Mouse (Mus musculus): Measurements from ENCODE around the gene Sgip1. TPM values are rescaled to one million over a fixed set of nuclear protein-coding genes. Genes with fewer than 3 reads are reported as not detected.

Sgip1 gene
- polyA plus RNA-seq, 1 experiment from 2014 or later = 0.44 TPM

DNA sequence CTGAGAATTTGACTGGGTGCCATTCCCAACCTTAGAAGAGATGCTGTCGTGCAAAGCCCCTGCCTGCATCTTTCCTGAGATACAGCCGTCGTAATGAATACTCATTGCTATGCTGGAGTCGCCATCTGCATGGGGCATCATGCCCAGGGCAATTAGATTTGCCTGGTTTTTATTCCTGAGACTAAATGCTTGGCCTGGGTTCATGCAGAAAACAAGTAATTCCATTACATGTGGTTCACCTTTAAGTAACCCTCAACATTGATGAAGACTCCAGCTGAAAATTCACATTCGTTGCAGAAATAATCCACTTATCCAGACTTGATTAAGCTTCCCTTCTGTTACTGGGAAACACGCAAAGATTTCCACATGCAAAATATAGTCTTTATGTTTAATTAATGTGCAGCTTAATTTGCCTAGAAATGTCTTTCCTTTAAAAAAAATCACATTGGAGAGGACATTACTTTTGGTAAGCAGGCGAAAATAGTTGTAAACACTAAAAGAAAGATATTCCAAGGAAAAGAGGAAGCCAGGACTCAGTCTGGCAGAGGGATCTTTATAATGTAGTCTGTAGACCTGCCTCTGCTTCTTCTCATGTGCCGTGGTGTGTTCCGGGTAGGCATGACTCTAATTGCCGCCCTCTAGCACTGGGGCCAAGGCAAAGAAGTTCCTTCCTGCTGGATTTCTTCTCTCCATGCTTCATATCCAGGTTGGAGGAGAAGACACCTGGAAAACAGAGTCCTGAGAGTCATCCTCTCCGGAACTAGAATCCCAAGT, 100.0 kb downstream of the Sgip1 start:
- DNase-seq (ENCODE audit: low read depth, low spot score) (no peak), ATAC-seq (no peak)
- no peak for TF ChIP-seq CTCF (IDR thresholded peaks at IDR 0.05)
- H3K27me3 ChIP-seq = no peaks in the 10 kb centered on the region
- in situ Hi-C loops (cut with MboI; ENCODE audit: low pct_unique_long_range_greater_than_20kb) = no loop called here
- POLR2A ChIA-PET = no interaction called here
- CTCF ChIA-PET = no interaction called here

GRCm38 (mm10) chr4:102850498-102850897, 109.4 kb downstream of the Sgip1 start:
- no peaks in the 10 kb centered on the region for H3K27me3 ChIP-seq
- POLR2A ChIA-PET = no interaction called here
- in situ Hi-C loops (cut with MboI; ENCODE audit: low pct_unique_long_range_greater_than_20kb) = no loop called here
- CTCF ChIA-PET = no interaction called here
- DNase-seq (ENCODE audit: low read depth, low spot score) (no peak), ATAC-seq (no peak)
- TF ChIP-seq CTCF (IDR thresholded peaks at IDR 0.05) = no peak

DNA sequence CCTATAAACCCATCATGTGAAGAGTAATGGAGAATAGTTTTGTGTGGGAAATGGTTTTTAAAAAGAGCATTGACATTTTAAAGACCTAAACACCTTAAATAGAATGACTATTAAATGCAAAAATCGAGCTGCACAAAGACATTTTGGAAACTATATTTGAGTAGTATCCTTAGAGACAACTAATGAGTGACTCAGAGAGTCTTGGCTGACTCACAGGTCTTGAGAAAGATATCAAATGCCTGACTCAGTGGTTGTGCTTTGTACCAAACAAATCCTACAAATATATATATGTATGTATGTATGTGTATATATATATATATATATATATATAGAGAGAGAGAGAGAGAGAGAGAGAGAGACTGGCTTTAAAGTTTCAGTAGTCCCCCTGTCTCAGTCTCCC, 110.1 kb downstream of the Sgip1 start:
- no peaks in the 10 kb centered on the region for H3K27me3 ChIP-seq
- CTCF ChIA-PET = interaction anchor here (1.6 kb wide), 1 partner anchor 12 kb away, joined by 4 read pairs; no protein-coding TSS in a partner anchor
- no peak for DNase-seq (ENCODE audit: low read depth, low spot score)
- POLR2A ChIA-PET = no interaction called here
- ATAC-seq = no peak
- no peak for TF ChIP-seq CTCF (IDR thresholded peaks at IDR 0.05)
- in situ Hi-C loops (cut with MboI; ENCODE audit: low pct_unique_long_range_greater_than_20kb) = no loop called here

- TF ChIP-seq CTCF (IDR thresholded peaks at IDR 0.05) = no peak
- POLR2A ChIA-PET = no interaction called here
These were observed 111.2 kb downstream of the Sgip1 start for GRCm38 (mm10) chr4:102852290-102852689.

DNA sequence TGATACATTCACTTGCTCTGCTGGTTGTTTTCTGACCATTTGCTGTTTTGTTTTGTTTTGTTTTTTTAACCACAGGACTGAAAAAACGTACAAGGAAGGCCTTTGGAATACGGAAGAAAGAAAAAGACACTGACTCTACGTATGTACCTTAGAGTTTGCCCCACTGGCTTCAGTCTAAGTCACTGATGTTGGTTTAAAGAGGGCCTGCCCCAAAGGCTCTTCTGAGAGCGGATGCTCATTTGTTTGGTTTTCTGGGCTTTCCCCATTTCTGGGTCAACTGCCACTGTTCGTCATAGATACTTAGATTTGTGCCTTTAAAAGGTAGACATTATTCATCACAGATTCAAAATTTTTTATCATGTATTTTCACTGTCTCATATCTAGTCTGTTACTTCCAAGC, 111.7 kb downstream of the Sgip1 start:
- ATAC-seq = no peak
- in situ Hi-C loops (cut with MboI; ENCODE audit: low pct_unique_long_range_greater_than_20kb) = no loop called here
- ChIA-PET CTCF (no interaction called here), POLR2A (no interaction called here)
- H3K27me3 ChIP-seq = peaks cover 3% of the 10 kb centered on the region
- DNase-seq (ENCODE audit: low read depth, low spot score) = no peak
- no peak for TF ChIP-seq CTCF (IDR thresholded peaks at IDR 0.05)

More at GRCm38 (mm10) chr4:102852290-102852689, 111.2 kb downstream of the Sgip1 start:
- CTCF ChIA-PET = interaction anchor here (1.6 kb wide), 1 partner anchor 11 kb away, joined by 4 read pairs; no protein-coding TSS in a partner anchor
- in situ Hi-C loops (cut with MboI; ENCODE audit: low pct_unique_long_range_greater_than_20kb) = no loop called here
- ATAC-seq (no peak), DNase-seq (ENCODE audit: low read depth, low spot score) (no peak)
- H3K27me3 ChIP-seq = peaks cover 1% of the 10 kb centered on the region

DNA sequence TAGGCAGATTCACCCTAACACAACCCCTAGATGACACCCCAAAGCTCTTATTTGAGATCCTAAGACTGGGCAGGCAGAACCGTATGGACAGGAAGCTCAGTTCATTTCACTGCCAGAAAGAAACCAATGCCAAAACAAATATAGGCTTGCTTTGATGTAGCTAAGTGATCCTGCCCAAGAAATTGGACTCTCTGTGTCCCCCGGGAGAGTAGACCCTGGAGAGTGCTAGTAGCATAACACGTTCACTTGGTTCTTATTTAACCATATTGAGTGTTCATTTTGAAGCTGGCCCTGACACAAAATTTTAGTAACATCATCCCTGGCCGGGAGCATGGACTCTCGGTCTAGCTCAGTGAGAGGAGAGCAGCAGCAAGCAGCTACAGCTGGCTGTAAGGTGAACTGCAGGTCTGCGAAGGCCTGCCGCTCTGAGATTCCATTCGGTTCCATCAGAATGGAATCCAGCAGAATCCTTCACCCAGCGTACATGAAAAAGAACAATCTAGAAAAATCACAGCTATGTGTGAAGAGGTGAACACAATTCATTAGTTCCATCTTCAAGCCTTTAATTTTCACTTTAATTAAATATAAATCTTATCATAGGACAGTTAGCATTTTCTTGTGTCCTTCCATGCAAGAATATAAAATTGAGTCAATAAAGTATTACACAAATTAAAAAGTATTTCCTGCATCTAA, 112.4 kb downstream of the Sgip1 start:
- H3K27me3 ChIP-seq = peaks cover 3% of the 10 kb centered on the region

GRCm38 (mm10) chr4:102854928-102855892, 114.1 kb downstream of the Sgip1 start:
- POLR2A ChIA-PET = no interaction called here
- H3K27me3 ChIP-seq = peaks cover 3% of the 10 kb centered on the region
- no peak for TF ChIP-seq CTCF (IDR thresholded peaks at IDR 0.05)
- CTCF ChIA-PET = no interaction called here
- ATAC-seq = no peak
- DNase-seq (ENCODE audit: low read depth, low spot score) = no peak
- in situ Hi-C loops (cut with MboI; ENCODE audit: low pct_unique_long_range_greater_than_20kb) = no loop called here

More for the DNA sequence above, 112.4 kb downstream of the Sgip1 start:
- in situ Hi-C loops (cut with MboI; ENCODE audit: low pct_unique_long_range_greater_than_20kb) = no loop called here
- ATAC-seq (no peak), DNase-seq (ENCODE audit: low read depth, low spot score) (no peak)
- ChIA-PET CTCF (interaction anchor here (1.1 kb wide), 1 partner anchor 9 kb away, joined by 4 read pairs; no protein-coding TSS in a partner anchor), POLR2A (no interaction called here)
- TF ChIP-seq CTCF (IDR thresholded peaks at IDR 0.05) = no peak

GRCm38 (mm10) chr4:102856086-102856485, 115.0 kb downstream of the Sgip1 start:
- CTCF ChIA-PET = no interaction called here
- DNase-seq (ENCODE audit: low read depth, low spot score) = no peak
- TF ChIP-seq CTCF (IDR thresholded peaks at IDR 0.05) = no peak
- in situ Hi-C loops (cut with MboI; ENCODE audit: low pct_unique_long_range_greater_than_20kb) = no loop called here
- POLR2A ChIA-PET = interaction anchor here (0.7 kb wide), 1 partner anchor 370 kb away, joined by 3 read pairs; no protein-coding TSS in a partner anchor
- no peak for ATAC-seq
- H3K27me3 ChIP-seq = peaks cover 3% of the 10 kb centered on the region

DNA sequence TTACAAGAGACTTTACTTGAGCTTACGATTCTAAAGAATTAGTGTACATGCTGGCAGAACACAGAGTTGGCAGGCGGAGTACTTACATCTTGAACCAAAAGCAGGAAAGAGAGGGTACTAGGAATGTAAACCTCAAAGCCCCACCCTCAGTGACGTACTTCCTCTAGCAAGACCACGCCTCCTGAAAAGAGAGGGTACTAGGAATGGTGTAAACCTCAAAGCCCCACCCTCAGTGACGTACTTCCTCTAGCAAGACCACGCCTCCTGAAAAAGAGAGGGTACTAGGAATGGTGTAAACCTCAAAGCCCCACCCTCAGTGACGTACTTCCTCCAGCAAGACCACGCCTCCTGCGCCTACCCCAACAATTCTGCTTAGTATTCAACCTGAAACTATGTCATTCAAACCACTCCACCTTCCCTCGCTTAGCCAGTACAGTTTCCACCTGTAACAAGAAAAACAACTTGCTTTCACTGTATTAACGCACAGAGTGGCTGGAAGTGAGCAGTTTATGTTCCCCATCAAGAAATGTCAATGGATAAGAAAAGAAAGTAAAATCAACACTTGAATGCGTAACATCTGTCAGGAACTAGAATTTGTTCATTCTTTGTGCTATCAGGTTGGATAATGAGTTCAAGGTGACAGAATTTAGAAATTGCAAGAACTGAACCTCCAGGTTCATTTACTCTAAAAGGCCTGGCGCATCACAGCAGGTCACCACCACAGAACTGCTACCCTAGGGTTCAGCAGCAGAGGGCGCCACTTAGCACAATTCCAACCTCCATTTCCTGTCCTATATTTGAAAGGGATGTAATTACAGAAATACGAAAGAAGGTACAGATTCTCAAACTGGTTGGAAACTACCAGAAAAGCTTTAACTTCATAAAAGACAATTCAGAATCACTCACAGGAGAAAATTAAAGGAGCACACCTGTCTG, 118.4 kb downstream of the Sgip1 start:
- TF ChIP-seq CTCF (IDR thresholded peaks at IDR 0.05) = peak; percentile 54
- POLR2A ChIA-PET = no interaction called here
- peaks cover 3% of the 10 kb centered on the region for H3K27me3 ChIP-seq
- CTCF ChIA-PET = no interaction called here
- in situ Hi-C loops (cut with MboI; ENCODE audit: low pct_unique_long_range_greater_than_20kb) = no loop called here
- DNase-seq (ENCODE audit: low read depth, low spot score) (no peak), ATAC-seq (no peak)
